Mouse (Mus musculus) kidney, adult 2 months (tissue): ENCODE measurements around the gene Sh3glb1. TPM values are rescaled to one million over a fixed set of nuclear protein-coding genes. Genes with fewer than 3 reads are reported as not detected.

Source experiments
- DNase-seq: peaks from one replicate; pipeline ENCODE4 v3.0.0; 2021
- H3K27ac ChIP-seq: fragments of 200-500 bp; 2 replicates; pipeline ENCODE4 v1.5.1; 2012; ENCODE audit warnings: low read depth, low read length, control low read depth, inconsistent platforms; ENCODE audit not compliant: insufficient read depth
- H3K27me3 ChIP-seq: fragments of 200-500 bp; replicated peaks from 2 replicates; pipeline ENCODE4 v1.6.1; 2012; ENCODE audit warnings: mild to moderate bottlenecking, moderate library complexity, low read length, inconsistent platforms; ENCODE audit not compliant: control insufficient read depth, insufficient read depth
- H3K36me3 ChIP-seq: fragments of 200-500 bp; 2 replicates; pipeline ENCODE4 v1.6.1; 2012; ENCODE audit warnings: mild to moderate bottlenecking, moderate library complexity, low read length, inconsistent platforms; ENCODE audit not compliant: control insufficient read depth, insufficient read depth
- H3K4me1 ChIP-seq: fragments of 200-500 bp; 2 replicates; pipeline ENCODE4 v1.6.1; 2011; ENCODE audit warnings: low read length; ENCODE audit not compliant: control insufficient read depth, insufficient read depth
- H3K4me3 ChIP-seq: fragments of 200-500 bp; 2 replicates; pipeline ENCODE4 v1.5.1; 2011; ENCODE audit warnings: mild to moderate bottlenecking, low read depth, low read length, control low read depth; ENCODE audit not compliant: insufficient read depth
- CTCF ChIP-seq: fragments of 200-500 bp; conservative IDR thresholded peaks from 2 replicates; pipeline ENCODE4 v1.5.1; 2011; ENCODE audit warnings: low read depth, mild to moderate bottlenecking, control low read depth, low read length, moderate library complexity, mixed read lengths; ENCODE audit not compliant: insufficient read depth, insufficient read length
- POLR2A ChIP-seq: fragments of 200-500 bp; IDR thresholded peaks from one replicate; pipeline ENCODE4 v1.6.1; 2011; ENCODE audit warnings: low read depth, low read length, control low read depth
- WGBS: fragments of 180-500 bp; shearing (Covaris S2); methylation state at CpG from one replicate; pipeline ENCODE4 v1.1.7; 2018; 5-methylcytosine and 5-hydroxymethylcytosine counted together
- polyA plus RNA-seq: library from polyadenylated mRNA; depleted of rRNA; stranded (reverse); fragments of >200 nt; gene quantifications from 2 replicates; pipeline ENCODE4 v1.2.3, GENCODE M21; 2012

Gene Sh3glb1
- polyA plus RNA-seq, 1 experiment = 23.8 TPM

DNA sequence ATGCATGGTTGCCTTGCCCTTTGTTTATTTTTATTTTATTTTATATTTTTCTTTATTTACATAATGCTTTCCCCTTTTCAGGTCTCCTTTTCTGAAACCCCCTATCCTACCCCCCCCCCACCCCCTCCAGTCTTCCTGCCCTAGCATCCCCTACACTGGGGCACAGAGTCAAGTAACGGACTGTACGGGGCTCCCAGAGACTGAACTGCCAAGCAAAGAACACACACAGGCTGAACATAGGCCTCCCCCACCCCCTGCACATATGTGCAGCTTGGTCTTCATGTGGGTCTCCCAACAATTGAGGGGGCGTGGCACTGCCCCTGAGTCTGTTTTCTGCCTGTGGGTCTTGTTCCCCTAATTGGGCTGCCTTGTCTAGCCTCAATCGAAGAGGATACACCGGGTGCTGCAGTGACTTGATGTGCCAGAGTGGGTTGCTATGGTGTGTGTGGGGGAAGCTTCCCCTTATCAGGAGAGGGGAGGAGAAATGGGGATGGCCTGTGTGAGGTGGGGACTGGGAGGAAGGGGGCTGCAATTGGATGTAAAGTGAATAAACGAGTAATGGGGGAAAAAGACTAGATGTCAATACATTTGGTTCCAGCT is 8.4 kb downstream of the Sh3glb1 start:
- no peaks in the 10 kb centered on the region for H3K27me3 ChIP-seq
- no peak overlapping the region for H3K4me3 ChIP-seq
- no peak for DNase-seq
- peaks cover 5% of the 10 kb centered on the region for H3K36me3 ChIP-seq
- no peak overlapping the region for H3K27ac ChIP-seq
- WGBS = 82% methylated on average over 6 of the region's 6 CpGs
- H3K4me1 ChIP-seq = peaks cover 20% of the 10 kb centered on the region
- TF ChIP-seq POLR2A (no peak), CTCF (no peak)

DNA sequence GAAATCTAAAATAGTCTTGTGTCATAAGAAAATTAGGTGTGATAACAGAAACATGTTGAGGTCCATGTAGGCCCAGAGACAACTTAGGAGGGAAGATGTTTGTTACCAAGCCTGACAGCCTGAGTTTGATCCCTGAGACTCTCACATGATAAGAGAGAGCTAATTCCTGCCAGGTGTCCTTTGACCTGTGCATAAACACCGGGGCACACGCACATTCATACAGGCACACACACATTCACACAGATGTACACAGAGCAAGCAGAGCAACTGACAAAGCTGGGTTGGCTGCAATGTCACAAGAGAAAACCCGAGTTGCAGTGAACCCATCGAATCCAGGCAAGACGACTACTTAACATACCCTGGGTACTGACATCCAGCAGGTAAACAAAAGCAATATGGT is 11.5 kb downstream of the Sh3glb1 start:
- H3K36me3 ChIP-seq = peaks cover 6% of the 10 kb centered on the region
- TF ChIP-seq POLR2A (no peak), CTCF (no peak)
- H3K27ac ChIP-seq = no peak overlapping the region
- H3K4me3 ChIP-seq = no peak overlapping the region
- no peaks in the 10 kb centered on the region for H3K27me3 ChIP-seq
- WGBS = 79% methylated on average over 5 of the region's 5 CpGs
- H3K4me1 ChIP-seq = 0 out of 2 replicates have a peak, but pooled peaks cover 3% of the 10 kb centered on the region
- DNase-seq = no peak

DNA sequence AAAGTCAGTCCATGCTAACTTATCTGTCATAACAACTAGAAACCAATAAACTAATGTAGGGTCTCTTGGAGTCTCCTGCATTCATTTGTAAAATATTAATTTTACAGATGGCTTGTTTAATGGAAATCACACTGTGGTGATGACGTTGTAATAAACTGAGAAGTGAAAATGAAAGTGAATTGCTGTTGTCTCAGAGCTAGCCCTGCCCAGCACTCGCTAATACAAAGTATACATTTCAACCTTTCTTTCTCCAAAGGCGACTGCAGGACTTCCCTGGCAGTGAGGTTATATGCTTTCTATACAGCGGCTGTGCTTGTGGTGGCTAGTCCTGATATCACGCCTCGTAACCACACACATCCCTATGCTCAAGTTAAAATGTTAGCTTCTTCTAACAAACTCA is 16.2 kb downstream of the Sh3glb1 start:
- WGBS = 77% methylated on average over 6 of the region's 6 CpGs
- H3K27ac ChIP-seq = no peak overlapping the region; the same call in 1 of the 2 replicates
- TF ChIP-seq POLR2A = no peak
- TF ChIP-seq CTCF = no peak
- H3K4me1 ChIP-seq = no peaks in the 10 kb centered on the region
- no peaks in the 10 kb centered on the region for H3K27me3 ChIP-seq
- H3K36me3 ChIP-seq = peaks cover 9% of the 10 kb centered on the region
- DNase-seq = no peak
- H3K4me3 ChIP-seq = no peak overlapping the region

DNA sequence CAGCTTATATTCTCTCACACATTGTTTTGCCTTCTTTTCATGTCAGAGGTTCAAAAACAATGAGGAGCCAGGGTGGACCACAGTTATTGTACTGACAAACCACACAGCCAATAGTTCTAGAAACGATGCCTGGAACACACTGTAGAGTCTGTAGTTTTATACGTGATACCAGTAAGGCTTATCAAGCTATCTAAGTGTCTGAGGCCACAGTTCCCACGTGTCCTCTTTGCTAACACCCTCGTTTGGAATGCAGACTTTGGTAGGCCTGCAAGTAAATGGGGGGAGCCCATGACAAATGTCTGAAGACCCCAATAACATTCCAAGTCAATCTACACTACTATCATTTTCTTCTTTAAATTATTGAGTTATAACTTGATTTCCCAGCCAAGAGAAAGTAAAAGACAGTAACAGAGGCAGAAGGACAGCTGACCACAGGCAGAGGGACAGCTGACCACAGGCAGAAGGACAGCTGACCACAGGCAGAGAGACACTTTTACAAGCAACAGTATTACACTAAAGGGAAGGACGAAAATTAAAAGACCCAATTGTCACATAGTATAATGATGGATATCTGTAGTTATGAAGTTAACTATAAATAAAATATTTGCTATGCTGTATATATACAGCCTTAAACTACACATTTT is 21.2 kb downstream of the Sh3glb1 start:
- DNase-seq = no peak
- Histone ChIP-seq H3K27me3 (no peaks in the 10 kb centered on the region), H3K27ac (peak overlapping the region; percentile 74; the same call in 1 of the 2 replicates), H3K4me3 (no peak overlapping the region), H3K36me3 (peaks cover 12% of the 10 kb centered on the region), H3K4me1 (no peaks in the 10 kb centered on the region)
- TF ChIP-seq POLR2A = no peak
- no peak for TF ChIP-seq CTCF
- WGBS = 75% methylated on average over 5 of the region's 5 CpGs

DNA sequence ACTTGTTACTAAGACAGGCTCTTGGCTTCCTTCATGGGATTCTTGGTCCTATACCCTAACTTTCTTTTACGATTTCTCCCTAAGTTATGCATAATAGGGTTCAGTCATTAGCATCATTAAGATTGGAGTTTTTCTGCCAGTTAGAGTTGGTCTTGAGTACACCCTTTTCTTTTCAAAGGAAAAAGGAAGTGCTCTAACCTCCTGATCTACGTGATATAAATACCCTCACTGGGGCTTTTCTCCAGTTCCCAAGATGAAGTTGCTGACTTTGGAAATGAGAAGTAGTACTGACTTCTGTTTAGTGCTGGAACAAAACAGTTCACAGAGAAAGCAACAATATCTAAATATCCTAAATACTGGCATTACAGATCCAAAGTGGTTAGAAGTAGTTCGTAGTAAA is 22.2 kb downstream of the Sh3glb1 start:
- no peak for TF ChIP-seq POLR2A
- no peak for TF ChIP-seq CTCF
- no peak overlapping the region for H3K4me3 ChIP-seq
- WGBS = 70% methylated on average over 3 of the region's 3 CpGs
- DNase-seq = no peak
- H3K27me3 ChIP-seq = no peaks in the 10 kb centered on the region
- peaks cover 12% of the 10 kb centered on the region for H3K36me3 ChIP-seq
- H3K4me1 ChIP-seq = no peaks in the 10 kb centered on the region
- H3K27ac ChIP-seq = no peak overlapping the region

DNA sequence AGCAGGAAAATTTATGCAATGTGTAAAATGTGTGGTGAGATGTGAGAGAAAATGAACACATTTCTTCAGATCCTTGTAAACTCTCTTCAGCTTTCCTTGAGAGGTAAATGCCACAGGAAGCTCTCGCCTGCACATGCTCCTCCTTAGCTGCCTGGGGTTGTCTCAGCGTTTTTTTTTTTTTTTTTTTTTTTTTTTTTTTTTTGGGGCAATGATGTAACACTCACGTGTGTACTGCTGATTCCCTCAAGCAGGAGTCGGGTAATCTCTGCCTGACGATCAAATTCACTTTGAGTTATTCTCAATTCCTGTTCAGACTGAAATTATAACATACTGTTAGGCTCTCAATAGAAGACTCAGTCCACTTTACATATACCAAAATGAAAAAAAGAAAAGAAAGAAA is 23.0 kb downstream of the Sh3glb1 start:
- no peak for DNase-seq
- WGBS = 42% methylated on average over 5 of the region's 5 CpGs
- TF ChIP-seq POLR2A (no peak), CTCF (no peak)
- Histone ChIP-seq H3K36me3 (peaks cover 12% of the 10 kb centered on the region), H3K4me1 (no peaks in the 10 kb centered on the region), H3K4me3 (no peak overlapping the region), H3K27me3 (no peaks in the 10 kb centered on the region), H3K27ac (no peak overlapping the region)

DNA sequence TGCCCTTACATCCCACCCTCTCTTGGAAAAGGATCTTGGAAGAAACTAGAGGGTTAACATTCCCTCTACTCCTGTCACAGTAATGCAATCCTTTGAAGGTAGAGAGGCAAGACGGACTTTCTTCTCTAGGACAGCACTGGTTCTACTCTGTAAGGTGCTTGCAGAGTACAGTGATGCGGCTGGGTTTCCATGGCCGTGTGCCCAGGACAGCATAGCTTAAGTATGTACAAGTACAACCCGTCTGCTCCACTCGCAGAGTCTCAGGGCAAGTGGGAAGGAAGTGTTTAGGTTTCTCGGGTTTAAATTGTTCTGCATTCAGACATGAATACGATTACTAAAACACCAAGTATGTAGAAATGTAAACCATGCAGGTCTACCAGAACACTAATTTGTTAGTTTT is 25.2 kb downstream of the Sh3glb1 start:
- no peaks in the 10 kb centered on the region for H3K4me1 ChIP-seq
- 76% methylated on average over 7 of the region's 7 CpGs for WGBS
- no peak overlapping the region for H3K27ac ChIP-seq
- TF ChIP-seq CTCF (no peak), POLR2A (no peak)
- DNase-seq = no peak
- H3K4me3 ChIP-seq = no peak overlapping the region
- H3K36me3 ChIP-seq = peaks cover 14% of the 10 kb centered on the region
- H3K27me3 ChIP-seq = no peaks in the 10 kb centered on the region
